Mouse (Mus musculus): ENCODE measurements at regions not wholly inside any gene's neighbourhood (a gene's known extent, or its start where the extent isn't known, plus 50 kb on each side); places are given as distances from the start of the nearest gene placed in this dataset.

GRCm38 (mm10) chr10:122566601-122567000 is 112.0 kb upstream of the Ppm1h start:
- DNase-seq: no peak

- no peak for DNase-seq
These were observed 108.9 kb upstream of the Ppm1h start for GRCm38 (mm10) chr10:122569546-122570202.

GRCm38 (mm10) chr10:122570909-122571551 is 107.5 kb upstream of the Ppm1h start:
- no peak for DNase-seq

- DNase-seq: peak; percentile 21
These were observed 102.1 kb upstream of the Ppm1h start for GRCm38 (mm10) chr10:122576171-122577063.

- DNase-seq: no peak
These were observed 100.2 kb upstream of the Ppm1h start for GRCm38 (mm10) chr10:122578209-122579001.

GRCm38 (mm10) chr10:122581096-122581495 is 97.5 kb upstream of the Ppm1h start:
- DNase-seq: no peak

- no peak for DNase-seq
These were observed 91.0 kb upstream of the Ppm1h start for GRCm38 (mm10) chr10:122587541-122587940.

- no peak for DNase-seq
These were observed 79.1 kb upstream of the Ppm1h start for GRCm38 (mm10) chr10:122599511-122599910.

- DNase-seq: peak; percentile 52
These were observed 76.2 kb upstream of the Ppm1h start for GRCm38 (mm10) chr10:122602394-122602793.

GRCm38 (mm10) chr10:122603960-122604359 is 74.6 kb upstream of the Ppm1h start:
- no peak for DNase-seq

GRCm38 (mm10) chr10:122613281-122613680 is 65.3 kb upstream of the Ppm1h start:
- DNase-seq: no peak

- no peak for DNase-seq
These were observed 64.7 kb upstream of the Ppm1h start for GRCm38 (mm10) chr10:122613891-122614290.

GRCm38 (mm10) chr10:122614720-122615119 is 63.8 kb upstream of the Ppm1h start:
- peak; percentile 33 for DNase-seq

- no peak for DNase-seq
These were observed 62.9 kb upstream of the Ppm1h start for GRCm38 (mm10) chr10:122615658-122616057.

GRCm38 (mm10) chr10:122616385-122616784 is 62.2 kb upstream of the Ppm1h start:
- DNase-seq: no peak

- DNase-seq: no peak
These were observed 59.7 kb upstream of the Ppm1h start for GRCm38 (mm10) chr10:122618854-122619253.

- no peak for DNase-seq
These were observed 59.0 kb upstream of the Ppm1h start for GRCm38 (mm10) chr10:122619406-122620116.

Measured in layer of hippocampus, adult 9-11 months (tissue).